Mouse (Mus musculus) kidney, adult 18-20 months (tissue): ENCODE measurements at regions not wholly inside any gene's neighbourhood (a gene's known extent, or its start where the extent isn't known, plus 50 kb on each side); places are given as distances from the start of the nearest gene placed in this dataset.
A peak's percentile ranks its signal among the peaks of the same experiment; 100 is the strongest.
"Not testable (repeated sequence)": the region's sequence is repeated elsewhere in the genome, so short reads cannot be mapped to it uniquely, and the experiment has no call there.

Experiments used
- DNase-seq: peaks from one replicate; pipeline ENCODE4 v3.0.0; 2021

DNA sequence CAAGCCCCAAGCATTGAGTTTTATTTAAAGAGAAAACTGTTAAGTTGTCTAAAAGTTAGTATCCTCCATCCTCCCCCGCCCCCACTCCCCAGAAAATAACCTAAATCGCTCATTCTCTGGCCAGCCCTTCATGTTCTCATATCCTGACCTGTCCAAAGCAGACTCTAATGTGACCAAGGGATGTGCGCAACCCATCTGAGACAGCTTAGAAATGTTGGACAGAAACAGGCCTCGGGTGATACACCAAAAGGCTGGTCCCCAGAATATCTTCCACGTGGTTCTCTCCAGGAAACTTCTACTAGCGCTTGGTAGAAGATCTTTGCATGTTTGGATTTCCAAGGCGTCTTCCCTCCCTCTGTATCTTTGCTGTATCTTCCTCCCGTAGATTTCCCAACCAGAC, 482.8 kb downstream of the Tns1 start:
- DNase-seq = no peak

DNA sequence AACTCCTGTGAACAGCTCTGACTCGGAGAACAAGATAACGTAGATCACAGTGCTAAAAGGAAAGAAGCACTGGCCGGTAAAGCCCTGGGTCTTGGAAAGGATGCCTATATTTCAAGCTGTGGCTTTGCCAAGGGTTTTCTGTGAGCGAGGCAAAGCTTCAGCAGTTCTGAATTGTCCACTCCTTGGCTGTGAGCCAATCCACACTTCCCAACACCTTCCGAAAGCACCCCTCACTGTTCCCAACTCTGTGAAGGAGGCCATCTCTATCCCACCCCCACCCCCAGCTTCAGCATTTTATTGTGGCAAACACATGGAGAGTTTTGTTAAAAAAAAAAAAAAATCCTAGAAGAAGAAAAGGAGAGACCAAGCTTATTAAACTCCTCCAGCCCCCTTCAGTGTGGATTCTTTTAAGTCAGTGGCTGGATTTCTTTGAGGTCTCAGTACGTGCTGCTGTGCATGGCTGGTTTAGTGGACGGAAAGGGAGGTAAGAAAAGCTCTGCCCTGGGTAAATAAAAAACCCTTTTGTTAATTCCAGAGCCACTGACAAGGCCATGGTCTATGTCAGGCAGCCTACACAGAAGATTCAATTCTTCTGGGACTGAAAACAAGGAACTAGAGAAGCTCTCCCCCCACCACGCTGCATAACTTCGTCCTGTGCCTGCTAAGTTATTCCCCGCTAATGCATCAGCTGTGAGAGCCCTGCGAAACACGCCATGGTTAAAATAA, 483.4 kb downstream of the Tns1 start:
- no peak for DNase-seq

DNA sequence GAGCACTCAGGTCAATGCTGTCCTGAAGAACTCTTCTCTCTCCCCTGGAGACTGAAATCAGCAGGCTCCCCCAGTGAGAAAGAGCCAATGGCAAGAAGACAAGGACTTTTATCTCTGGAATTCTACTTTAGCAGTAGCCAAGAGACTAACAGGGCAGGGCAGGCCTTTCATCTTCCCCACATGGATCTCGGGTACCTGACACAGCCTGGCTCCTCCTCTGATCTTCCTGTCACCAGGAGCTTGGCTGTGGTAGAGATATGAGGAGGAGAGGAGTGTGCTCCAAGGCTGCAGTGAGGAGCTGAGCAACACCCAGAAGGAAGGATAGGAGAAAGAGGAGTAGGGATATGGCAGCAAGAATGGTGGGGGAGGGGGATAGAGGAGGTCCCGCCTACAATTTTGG, 488.5 kb downstream of the Tns1 start:
- no peak for DNase-seq

DNA sequence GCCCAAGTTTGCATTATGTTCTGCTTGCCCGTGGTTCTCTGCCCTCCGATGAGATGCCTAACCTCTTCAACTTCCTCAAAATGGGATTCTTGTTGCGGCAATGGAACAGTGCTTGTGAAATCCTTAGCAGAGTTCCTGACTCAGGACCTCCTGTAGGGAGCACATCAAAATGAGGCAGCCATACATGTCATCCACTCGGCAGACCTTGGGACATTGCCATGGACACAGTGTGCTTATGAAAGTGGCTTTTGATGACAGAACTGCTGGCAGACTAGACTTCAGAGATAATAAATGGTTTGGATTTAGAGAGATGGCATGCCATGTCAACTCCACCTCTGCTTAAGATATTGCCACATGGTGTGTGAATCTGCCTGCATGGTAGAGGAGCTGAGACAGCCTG, 489.4 kb downstream of the Tns1 start:
- no peak for DNase-seq

DNA sequence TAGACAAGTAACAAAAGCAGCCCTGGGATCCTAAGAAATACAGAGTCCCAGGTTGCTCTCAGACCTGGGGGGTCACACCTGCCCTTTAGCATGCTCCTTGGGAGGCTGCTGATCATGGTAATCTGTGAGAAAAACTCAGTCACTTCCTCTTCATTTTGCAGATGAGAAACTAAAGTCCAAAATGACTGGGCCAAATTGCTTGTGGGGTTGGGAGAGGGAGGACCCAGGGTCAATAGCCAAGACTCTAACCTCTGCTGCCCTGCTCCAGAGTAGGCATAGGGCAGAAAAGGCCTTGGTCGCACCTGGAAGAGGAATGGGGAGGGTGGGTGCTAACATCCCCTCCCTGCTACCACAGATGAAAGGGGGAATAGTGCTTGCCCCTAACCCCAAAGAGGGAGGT, 491.2 kb downstream of the Tns1 start:
- no peak for DNase-seq

DNA sequence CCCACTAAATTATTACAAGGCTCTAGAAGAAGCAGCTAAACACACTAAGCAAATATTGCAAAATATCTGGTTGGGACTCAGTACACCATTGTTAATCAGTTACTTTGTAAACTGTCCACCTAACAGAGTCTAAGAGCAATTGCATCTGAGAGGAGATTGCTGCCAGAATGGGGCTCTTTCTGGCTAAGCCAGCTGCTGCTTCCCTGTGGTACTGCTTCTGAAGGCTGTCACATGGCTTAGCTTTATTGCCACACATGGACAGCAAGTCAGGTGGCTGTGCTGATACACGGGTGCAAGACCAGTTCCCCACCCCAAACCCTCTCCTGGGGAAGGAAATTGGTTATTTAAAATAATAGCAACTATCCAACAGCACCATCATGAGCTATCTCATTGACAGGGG, 493.9 kb downstream of the Tns1 start:
- DNase-seq = peak; percentile 15

DNA sequence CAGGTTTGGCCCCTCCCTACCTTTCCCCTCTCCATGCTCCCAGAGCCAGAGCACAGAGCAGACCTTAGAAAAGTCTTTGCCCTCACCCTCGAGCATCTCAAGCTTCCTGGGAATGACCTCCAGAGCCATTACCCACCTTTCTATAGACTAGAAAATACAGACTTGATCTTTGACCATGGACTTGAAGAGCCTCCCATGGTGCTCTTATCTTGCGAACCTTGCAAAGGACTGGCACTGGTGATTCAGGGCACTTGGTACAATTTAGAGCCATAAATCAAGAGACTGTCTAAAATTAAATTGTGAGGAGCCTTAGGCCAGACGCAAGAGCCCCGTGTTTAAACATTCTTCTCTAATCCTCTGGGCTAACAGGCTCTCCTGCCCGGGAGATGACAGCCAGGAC, 498.9 kb downstream of the Tns1 start:
- no peak for DNase-seq

DNA sequence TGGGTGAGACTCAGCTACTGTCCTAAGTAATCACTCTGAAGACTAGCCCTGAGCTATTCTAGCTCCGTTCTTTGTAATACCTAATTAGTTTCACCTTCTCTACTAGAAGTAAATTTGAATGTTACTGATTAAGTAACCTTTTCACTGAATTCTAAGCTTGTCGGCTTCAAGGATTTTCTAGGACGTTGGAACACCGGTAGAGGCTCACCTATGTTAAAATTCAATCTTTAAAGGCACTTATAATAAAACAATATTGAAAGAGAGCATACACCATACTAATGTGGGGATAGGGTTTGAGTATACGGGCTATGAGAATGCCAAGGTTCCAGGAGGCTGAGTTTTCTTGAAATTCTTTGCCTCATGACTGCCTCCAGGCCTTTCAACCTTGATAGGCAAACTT, 503.1 kb downstream of the Tns1 start:
- DNase-seq = not testable (repeated sequence)

DNA sequence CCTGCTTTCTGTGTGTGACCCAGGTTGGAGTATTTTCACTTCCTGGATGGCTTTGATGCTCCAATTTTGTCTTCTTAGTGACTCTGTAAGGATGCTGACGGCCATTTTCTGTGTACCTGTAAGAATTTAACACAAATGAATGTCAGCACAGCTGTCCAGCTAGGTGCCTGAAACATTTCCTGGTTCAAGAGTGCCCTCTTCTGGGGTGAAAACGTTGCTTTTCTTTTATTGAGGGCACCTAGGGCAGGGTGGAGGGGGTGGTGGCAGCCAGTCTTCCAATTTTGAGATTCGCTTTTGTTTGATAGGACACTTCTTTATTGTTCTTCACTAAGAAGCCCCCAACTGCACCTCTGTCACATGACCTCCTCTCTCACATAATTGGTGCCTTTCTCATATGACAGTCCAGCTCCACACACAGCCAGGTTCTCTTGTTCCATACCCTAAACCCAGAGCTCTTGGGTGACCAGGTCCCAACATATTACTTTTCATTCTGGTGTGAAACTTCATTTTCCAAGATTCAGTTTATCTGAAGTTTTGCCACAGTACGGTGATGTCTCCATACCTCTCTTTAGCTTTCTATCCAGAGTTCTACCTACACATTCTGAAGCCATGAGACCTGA, 505.6 kb downstream of the Tns1 start:
- peak; percentile 65 for DNase-seq

DNA sequence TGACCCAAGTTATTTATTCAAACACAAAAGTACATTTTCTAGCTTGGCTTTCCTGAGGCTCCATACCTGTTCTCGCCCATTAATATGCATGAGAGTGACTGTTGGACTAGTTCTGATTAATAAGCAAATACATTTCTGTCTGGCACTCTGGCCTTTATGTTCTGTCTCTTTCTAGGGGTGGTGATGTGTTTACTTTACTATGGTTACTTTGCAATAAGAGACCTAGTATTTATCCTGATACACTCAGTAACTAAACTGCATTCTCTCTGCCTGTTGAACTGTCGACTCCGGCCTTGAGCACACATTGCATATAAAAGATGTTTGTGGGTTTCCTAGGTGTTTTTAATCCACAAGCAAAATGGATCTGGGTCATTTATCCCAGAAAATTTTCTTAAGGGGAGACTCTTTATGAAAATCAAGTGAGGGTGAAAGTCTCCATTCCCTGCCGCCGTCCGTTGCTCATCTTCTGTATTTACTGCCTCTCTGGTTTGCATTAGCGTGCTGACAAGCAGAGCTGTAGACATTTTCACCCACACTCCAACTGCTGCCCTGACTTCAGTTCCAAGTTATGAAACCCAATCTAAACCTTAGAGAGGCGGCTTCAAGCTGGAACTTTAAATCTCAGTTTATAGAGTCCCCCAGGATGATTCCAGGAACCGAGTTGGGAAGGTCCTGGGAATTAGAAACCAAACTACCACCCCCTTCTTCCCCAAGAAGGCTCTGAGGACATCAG, 530.4 kb downstream of the Tns1 start:
- DNase-seq = no peak

DNA sequence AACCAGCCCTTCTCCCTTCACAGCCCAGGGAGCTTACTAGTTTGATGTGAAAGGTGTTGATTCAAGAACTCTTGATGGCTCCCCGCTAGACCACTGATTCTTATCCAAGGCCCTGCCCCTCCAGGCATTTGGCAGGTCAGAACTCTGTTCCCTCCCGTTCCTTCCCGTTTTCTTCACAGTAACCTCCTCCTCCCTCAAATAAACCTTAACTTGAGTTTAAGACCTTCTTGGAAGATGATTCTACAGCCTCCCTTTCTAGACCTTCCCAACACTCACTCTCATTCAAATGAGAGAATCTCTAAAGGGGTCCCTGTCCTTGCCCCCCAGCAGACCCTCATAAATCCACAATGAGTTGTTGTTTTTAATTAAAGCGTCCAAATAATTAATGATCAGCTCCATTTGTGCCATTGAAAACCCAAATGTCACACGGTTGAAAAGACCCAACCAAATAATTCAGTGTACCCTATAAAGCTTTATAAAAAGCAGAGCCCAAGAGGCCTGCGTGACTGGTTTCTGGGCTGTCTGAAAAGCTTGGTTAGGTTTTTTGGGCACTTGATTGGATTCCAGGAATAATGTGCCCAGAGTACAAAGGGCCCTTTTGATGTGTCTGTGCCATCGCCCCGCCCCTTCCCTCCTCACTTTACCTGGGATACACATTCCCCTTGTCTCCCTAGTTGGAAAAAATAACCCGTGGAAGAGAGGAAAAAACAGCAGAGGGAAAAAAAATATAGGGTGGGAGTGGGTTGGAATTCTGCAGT, 532.7 kb downstream of the Tns1 start:
- peak; percentile 64 for DNase-seq

DNA sequence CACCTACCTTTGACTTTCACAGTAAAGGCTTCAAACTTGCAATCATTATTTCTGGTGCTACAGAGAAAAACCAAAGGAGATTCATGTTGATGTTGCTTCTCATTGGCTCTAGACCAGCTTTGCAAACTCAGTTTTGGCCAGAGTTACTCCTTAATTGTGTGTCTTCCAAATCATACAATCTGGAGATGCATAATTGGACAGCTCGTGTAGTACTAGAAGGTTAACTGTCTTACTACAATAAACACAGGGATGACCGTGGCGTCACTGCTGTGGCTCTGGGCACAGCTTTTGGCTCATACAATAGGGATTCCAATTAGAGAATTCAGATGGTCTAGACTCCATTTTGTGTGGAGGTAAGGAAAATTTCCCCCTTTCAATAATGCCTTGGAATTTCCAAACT, 544.6 kb downstream of the Tns1 start:
- no peak for DNase-seq

DNA sequence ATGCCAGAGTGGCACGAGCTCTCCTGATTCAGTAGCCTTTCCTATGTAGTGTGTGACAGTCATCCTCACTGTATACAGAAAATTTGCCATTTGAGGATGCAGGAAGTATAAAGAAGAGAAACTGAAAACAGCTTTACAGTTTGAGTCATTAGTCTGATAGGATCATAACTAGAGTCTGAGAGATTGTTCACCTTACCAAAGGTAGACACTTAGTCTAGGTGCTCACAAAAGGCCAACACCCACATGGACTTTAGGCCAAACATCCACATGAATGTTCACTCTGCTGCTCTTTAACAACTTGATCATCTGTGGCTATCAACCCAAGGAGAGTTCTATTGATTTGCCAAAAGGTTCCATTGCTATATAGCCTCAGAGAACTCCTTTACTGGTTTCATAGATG, 547.2 kb downstream of the Tns1 start:
- no peak for DNase-seq

DNA sequence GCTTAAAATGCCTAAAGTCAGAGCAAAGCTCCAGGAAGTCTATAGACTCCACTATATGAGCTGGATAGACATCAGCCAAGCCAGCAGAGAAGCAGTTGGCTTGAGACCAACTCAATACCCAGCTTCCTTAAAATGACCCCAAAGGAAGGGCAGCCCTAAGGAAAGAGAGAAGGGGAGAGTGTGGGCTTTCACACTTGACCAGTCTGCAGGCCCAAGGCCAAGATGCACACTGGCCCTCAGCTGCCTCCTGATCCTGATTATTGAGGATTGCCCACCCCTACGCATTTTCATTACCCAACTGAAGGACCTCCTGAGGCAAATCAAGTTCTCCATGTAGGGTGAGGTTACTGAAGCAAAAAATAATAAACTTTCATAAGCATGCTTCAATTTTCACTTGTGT, 548.6 kb downstream of the Tns1 start:
- DNase-seq = no peak

DNA sequence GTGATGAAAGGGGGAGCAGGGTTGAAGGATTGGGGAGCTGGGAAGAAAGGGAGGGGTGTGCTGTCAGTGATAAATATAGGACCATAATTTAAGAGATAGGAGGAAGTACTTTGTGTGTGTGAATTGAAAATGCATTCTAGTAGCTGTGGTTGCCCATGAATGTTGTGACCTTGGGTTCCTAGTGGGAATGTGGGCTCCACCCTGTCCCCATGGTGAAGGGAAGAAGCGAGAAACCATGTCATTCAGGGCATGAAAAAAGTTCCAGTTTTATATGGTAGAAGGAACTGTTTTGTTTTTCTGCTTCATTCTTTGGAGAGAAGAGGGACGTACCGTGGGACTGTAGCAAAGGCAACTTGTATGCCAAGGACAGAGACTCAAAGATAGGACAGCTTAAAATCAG, 553.3 kb downstream of the Tns1 start:
- DNase-seq = no peak

DNA sequence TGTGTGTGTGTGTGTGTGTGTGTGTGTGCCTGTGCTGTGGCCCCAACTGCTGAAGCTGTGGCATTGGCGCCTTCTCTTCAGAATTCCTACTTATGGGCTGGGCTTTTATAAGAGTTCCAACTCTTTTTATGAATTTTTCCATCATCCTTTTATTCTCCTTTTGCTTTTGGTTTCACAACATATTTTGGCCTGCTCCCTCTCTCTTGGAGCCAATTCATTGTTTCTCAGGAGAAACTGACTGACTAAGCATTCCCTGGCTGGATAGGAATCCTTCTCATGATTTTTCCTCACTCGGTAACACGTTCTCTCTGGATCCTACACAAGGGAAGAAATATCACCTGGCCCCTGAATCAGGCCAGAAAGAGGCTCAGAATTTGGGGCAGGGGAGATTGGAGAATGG, 551.1 kb upstream of the Tnp1 start:
- no peak for DNase-seq

DNA sequence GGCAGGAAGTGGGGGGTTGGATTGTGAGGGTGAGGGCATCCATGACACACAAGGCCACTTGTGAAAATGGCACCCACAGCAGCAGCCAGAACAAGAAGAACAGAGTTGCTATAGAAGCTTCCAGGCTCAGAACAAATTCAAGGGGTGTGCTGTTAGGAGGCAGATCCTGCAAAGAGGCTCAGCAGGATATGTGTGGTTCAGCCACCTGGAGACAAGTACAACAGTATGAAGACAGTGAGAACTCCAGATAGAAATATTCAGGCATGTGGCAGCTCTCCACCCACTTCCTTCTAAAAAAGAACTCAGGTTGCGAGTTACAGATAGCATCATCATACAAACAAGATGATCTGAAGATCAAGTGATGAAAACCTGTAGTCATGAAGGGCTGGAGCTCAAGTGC, 544.9 kb upstream of the Tnp1 start:
- no peak for DNase-seq

DNA sequence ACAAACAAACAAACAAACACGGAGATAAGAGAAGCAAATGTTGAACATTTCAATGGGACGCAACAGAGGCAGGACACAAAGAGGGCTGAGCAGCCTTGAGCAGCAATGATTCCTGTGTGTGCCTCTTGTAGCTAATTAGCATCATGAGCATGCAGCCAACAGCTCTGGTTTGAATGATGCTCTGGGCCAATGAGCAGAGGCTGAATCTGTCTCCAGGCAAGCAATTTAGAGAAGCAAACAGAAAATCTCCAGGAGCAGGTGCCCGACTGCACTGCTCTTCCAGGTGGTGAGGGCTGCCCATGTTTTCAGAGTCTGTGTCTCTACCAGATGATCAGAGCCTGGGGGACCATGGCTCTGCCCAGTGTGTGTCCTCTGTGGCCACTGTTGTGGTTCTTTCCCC, 532.2 kb upstream of the Tnp1 start:
- no peak for DNase-seq

DNA sequence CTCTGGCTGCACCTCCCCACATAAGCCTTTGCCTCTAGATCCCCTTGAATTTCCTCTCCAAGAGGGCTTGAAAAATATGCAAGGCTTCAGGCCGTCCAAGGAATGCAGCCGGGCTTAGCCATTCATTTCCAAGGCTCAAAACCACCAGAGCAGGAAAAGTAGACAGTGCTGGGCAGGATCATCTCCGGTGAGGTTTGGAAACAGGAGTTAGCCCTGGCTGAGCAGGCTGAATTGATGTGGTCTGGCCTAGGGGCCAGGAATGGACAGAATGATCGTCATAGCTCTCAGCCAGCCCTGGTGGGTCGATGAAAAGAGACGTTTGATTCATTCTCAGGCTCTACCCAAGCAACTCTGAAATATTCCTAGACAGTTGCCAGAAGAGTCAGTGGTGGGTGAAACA, 529.7 kb upstream of the Tnp1 start:
- DNase-seq = peak; percentile 30

DNA sequence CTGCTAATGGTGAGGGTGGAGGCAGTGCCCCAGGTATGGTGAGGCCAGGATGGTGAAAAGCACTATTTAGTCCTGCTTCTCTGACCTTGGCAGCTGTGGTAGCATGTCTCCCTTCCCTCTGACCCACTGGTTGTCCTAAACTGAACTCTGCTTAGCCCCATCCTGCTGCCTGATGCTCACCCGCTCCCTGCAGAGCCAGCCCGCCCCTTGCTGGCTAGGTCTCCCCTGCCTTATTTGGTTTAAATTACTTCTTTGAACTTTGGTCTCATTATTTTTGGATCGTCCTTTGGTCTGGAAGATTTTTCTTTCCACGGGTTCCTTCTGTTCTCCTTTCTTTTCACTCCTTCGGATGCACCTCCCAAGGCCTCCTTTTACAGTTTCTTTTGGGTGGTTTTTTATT, 525.7 kb upstream of the Tnp1 start:
- peak; percentile 30 for DNase-seq

DNA sequence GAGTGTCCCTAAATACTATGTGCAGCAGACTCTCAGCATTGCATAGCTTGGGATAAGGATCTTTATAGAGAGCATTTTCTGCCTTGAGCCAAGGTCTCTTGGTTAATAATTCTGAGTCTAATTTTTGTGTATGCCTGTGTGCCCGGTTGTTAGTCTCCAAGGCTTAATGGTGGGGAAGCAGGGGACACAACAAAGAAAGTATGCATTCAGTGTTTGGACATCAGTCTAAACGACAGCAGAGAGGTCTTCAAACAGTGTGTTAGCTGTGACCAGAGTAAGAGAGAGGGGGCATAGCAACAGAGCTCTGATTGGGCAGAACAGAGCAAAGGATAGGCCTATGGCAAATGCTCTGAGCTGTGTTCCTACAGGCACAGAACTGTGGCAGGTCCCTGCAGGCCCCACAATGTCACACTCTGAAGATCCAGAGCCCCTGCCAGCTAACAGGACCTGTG, 522.7 kb upstream of the Tnp1 start:
- DNase-seq = peak; percentile 31

DNA sequence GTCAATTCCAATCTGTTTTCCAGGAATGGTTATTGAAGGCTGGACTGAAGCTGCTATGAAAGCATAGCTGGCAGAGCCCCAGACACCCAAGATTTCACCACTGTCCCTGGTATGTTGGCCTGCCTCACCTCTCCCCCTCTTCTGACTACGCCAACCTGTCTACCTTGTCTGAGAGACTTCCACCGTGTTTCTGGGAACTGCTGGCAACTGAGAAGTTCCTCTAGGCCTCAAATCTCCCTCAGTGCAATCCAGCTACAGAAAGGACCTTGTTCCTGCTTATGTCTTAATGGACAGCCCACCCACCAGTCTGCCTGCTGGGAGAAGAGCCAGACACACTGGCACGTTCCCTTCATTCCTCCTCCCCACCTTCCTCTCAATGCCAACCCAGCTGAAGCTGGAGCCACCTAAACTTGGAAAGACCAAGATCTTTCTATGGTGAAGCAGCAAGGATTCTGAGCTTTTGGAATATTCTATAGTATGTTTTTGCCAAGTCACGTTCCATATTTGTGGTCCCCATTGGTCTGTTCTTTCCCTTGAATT, 520.1 kb upstream of the Tnp1 start:
- no peak for DNase-seq

DNA sequence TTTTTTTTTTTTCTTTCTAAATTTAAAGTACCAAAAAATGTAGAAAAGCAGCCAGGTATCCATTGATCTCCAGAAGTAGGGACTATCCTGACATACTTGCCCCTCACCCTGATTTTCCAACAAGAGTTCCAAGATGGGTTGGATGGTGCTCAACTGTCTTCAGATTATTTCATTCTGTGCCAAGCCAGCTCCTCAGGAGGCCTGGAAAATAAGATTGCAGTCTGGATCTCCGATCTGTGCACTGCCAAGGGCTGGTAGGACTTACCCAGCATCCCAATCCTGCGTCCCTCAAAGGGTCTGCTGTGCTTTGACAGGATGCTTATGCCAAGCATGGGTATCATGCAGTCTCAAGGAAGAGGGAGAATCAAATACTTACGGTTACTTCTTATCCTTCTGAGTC, 517.8 kb upstream of the Tnp1 start:
- DNase-seq = no peak
